Mouse (Mus musculus) cortical plate, adult 2 months (tissue): ENCODE data around the gene 4933427D14Rik.

Experiments
- CTCF ChIP-seq: fragments of 200-500 bp; IDR thresholded peaks from 2 replicates; pipeline ENCODE4 v1.5.1; 2011; ENCODE audit warnings: mild to moderate bottlenecking, control low read depth, low read length; ENCODE audit not compliant: insufficient read depth; ENCODE audit errors: extremely low read depth
- POLR2A ChIP-seq: fragments of 200-500 bp; IDR thresholded peaks from 2 replicates; pipeline ENCODE4 v1.6.1; 2011; ENCODE audit warnings: mild to moderate bottlenecking, low read length, control low read depth; ENCODE audit not compliant: insufficient read depth; ENCODE audit errors: extremely low read depth

DNA sequence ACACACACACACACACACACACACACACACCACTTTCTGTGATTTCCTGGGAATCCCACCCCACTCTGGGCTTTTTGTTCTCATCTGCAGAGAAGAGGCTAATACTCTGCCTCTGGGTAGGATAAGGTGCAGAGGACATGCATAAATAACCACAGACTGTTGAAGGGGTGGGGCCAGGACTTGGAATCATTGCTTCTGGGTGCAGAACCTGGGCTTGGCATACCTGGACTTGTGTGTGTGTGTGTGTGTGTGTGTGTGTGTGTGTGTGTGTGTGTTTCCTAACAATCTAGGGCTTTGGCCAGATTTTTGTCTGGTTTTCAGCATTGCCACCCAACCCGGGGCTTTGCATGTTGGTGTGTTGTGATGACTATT is 61.4 kb downstream of the 4933427D14Rik start:
- TF ChIP-seq POLR2A (no peak), CTCF (no peak)
